Mouse (Mus musculus) kidney, embryonic 15.5 days (tissue): Measurements from ENCODE around the gene Prkch. TPM values are rescaled to one million over a fixed set of nuclear protein-coding genes. Genes with fewer than 3 reads are reported as not detected.

ENCODE experiments used
- ATAC-seq: fragments of 200-750 bp; cut with Nextera tagmentation; replicated peaks from 2 replicates; pipeline ENCODE4 v1.8.0; 2017; ENCODE audit warnings: moderate TSS enrichment; ENCODE audit not compliant: low FRiP score
- H3K27ac ChIP-seq: fragments of 300-500 bp; sonication (generic); 2 replicates; pipeline ENCODE4 v1.5.1; 2015; ENCODE audit warnings: mild to moderate bottlenecking, inconsistent platforms
- H3K27me3 ChIP-seq: fragments of 300-500 bp; sonication (generic); 2 replicates; pipeline ENCODE4 v1.6.1; 2015; ENCODE audit warnings: inconsistent platforms
- H3K36me3 ChIP-seq: fragments of 300-500 bp; sonication (generic); 2 replicates; pipeline ENCODE4 v1.6.1; 2015; ENCODE audit warnings: inconsistent platforms
- H3K4me1 ChIP-seq: fragments of 300-500 bp; sonication (generic); 2 replicates; pipeline ENCODE4 v1.6.1; 2015; ENCODE audit warnings: inconsistent platforms
- H3K4me2 ChIP-seq: fragments of 300-500 bp; sonication (generic); 2 replicates; pipeline ENCODE4 v1.6.1; 2015; ENCODE audit warnings: moderate library complexity, mild to moderate bottlenecking, inconsistent platforms
- H3K4me3 ChIP-seq: fragments of 300-500 bp; sonication (generic); replicated peaks from 2 replicates; pipeline ENCODE4 v1.5.1; 2015; ENCODE audit warnings: mild to moderate bottlenecking, inconsistent platforms
- H3K9ac ChIP-seq: fragments of 300-500 bp; sonication (generic); 2 replicates; pipeline ENCODE4 v1.6.1; 2015; ENCODE audit warnings: mild to moderate bottlenecking, inconsistent platforms
- H3K9me3 ChIP-seq: fragments of 300-500 bp; sonication (generic); replicated peaks from 2 replicates; pipeline ENCODE4 v1.6.1; 2016; ENCODE audit warnings: inconsistent platforms
- WGBS: fragments of 180-500 bp; shearing (Covaris S2); methylation state at CpG from one replicate; pipeline ENCODE4 v1.1.7; 2015; ENCODE audit warnings: mixed read lengths; 5-methylcytosine and 5-hydroxymethylcytosine counted together
- polyA plus RNA-seq: library from polyadenylated mRNA; unstranded; fragments of >200 nt; fragmentation: Nextera tagmentation; extraction: Ambion mirVana; gene quantifications from 2 replicates; pipeline ENCODE4 v1.2.1, GENCODE M21; 2015

The Prkch gene
- polyA plus RNA-seq, 1 experiment from 2014 or later: 11.9 TPM

GRCm38 (mm10) chr12:73746072-73746471 is 161.5 kb downstream of the Prkch start:
- no peaks in the 10 kb centered on the region for H3K9me3 ChIP-seq
- H3K4me1 ChIP-seq: no peaks in the 10 kb centered on the region
- no peaks in the 10 kb centered on the region for H3K36me3 ChIP-seq
- no peak overlapping the region for H3K9ac ChIP-seq
- no peak overlapping the region for H3K4me2 ChIP-seq
- H3K27me3 ChIP-seq: no peaks in the 10 kb centered on the region
- no peak for ATAC-seq
- H3K27ac ChIP-seq: no peak overlapping the region
- 85% methylated on average over 6 of the region's 6 CpGs for WGBS
- H3K4me3 ChIP-seq: no peak overlapping the region

- Histone ChIP-seq H3K36me3 (no peaks in the 10 kb centered on the region), H3K27ac (no peak overlapping the region), H3K9me3 (no peaks in the 10 kb centered on the region), H3K4me3 (no peak overlapping the region), H3K27me3 (no peaks in the 10 kb centered on the region), H3K4me2 (no peak overlapping the region), H3K4me1 (no peaks in the 10 kb centered on the region), H3K9ac (no peak overlapping the region)
- ATAC-seq: no peak
- WGBS: 92% methylated on average over 3 of the region's 3 CpGs
Measured at GRCm38 (mm10) chr12:73748373-73748772, 163.8 kb downstream of the Prkch start.

- Histone ChIP-seq H3K4me1 (peaks cover 6% of the 10 kb centered on the region; the same call in 1 of the 2 replicates), H3K4me2 (no peak overlapping the region), H3K9ac (no peak overlapping the region), H3K27me3 (no peaks in the 10 kb centered on the region), H3K27ac (no peak overlapping the region), H3K36me3 (no peaks in the 10 kb centered on the region), H3K9me3 (no peaks in the 10 kb centered on the region), H3K4me3 (no peak overlapping the region)
- 63% methylated on average over 9 of the region's 9 CpGs for WGBS
- ATAC-seq: no peak
Measured at GRCm38 (mm10) chr12:73754476-73755150, 170.0 kb downstream of the Prkch start.

- H3K4me2 ChIP-seq: no peak overlapping the region
- no peak overlapping the region for H3K9ac ChIP-seq
- H3K4me1 ChIP-seq: peaks cover 6% of the 10 kb centered on the region; the same call in 1 of the 2 replicates
- H3K27me3 ChIP-seq: no peaks in the 10 kb centered on the region
- WGBS: 68% methylated on average over 8 of the region's 8 CpGs
- H3K9me3 ChIP-seq: no peaks in the 10 kb centered on the region
- H3K4me3 ChIP-seq: no peak overlapping the region
- no peak overlapping the region for H3K27ac ChIP-seq
- no peaks in the 10 kb centered on the region for H3K36me3 ChIP-seq
- ATAC-seq: no peak
Measured at GRCm38 (mm10) chr12:73755646-73756045, 171.1 kb downstream of the Prkch start.

GRCm38 (mm10) chr12:73756527-73756926 is 171.9 kb downstream of the Prkch start:
- H3K4me3 ChIP-seq: no peak overlapping the region

GRCm38 (mm10) chr12:73762001-73762400 is 177.4 kb downstream of the Prkch start:
- no peak for ATAC-seq
- no peak overlapping the region for H3K4me3 ChIP-seq
- H3K9me3 ChIP-seq: no peaks in the 10 kb centered on the region
- H3K27ac ChIP-seq: no peak overlapping the region
- H3K9ac ChIP-seq: no peak overlapping the region
- peaks cover 10% of the 10 kb centered on the region; the same call in 1 of the 2 replicates for H3K4me1 ChIP-seq
- no peaks in the 10 kb centered on the region for H3K27me3 ChIP-seq
- 81% methylated on average over 6 of the region's 6 CpGs for WGBS
- H3K36me3 ChIP-seq: no peaks in the 10 kb centered on the region
- H3K4me2 ChIP-seq: no peak overlapping the region

More at GRCm38 (mm10) chr12:73756527-73756926, 171.9 kb downstream of the Prkch start:
- Histone ChIP-seq H3K27ac (no peak overlapping the region), H3K9me3 (no peaks in the 10 kb centered on the region), H3K36me3 (no peaks in the 10 kb centered on the region), H3K9ac (no peak overlapping the region), H3K4me2 (no peak overlapping the region), H3K4me1 (peaks cover 6% of the 10 kb centered on the region; the same call in 1 of the 2 replicates), H3K27me3 (no peaks in the 10 kb centered on the region)
- no peak for ATAC-seq
- 88% methylated on average over 6 of the region's 6 CpGs for WGBS

- H3K9ac ChIP-seq: no peak overlapping the region
- H3K36me3 ChIP-seq: no peaks in the 10 kb centered on the region
- no peak overlapping the region for H3K4me3 ChIP-seq
- no peaks in the 10 kb centered on the region for H3K27me3 ChIP-seq
- peaks cover 7% of the 10 kb centered on the region; the same call in 1 of the 2 replicates for H3K4me1 ChIP-seq
- no peak overlapping the region for H3K27ac ChIP-seq
- WGBS: 75% methylated on average over 3 of the region's 3 CpGs
- H3K9me3 ChIP-seq: no peaks in the 10 kb centered on the region
- H3K4me2 ChIP-seq: no peak overlapping the region
- ATAC-seq: no peak
Measured at GRCm38 (mm10) chr12:73762762-73763161, 178.2 kb downstream of the Prkch start.

- Histone ChIP-seq H3K27me3 (no peaks in the 10 kb centered on the region), H3K4me1 (peaks cover 7% of the 10 kb centered on the region; the same call in 1 of the 2 replicates), H3K27ac (peak overlapping the region; percentile 34; the same call in 1 of the 2 replicates), H3K4me3 (no peak overlapping the region), H3K9me3 (no peaks in the 10 kb centered on the region), H3K9ac (no peak overlapping the region), H3K4me2 (no peak overlapping the region), H3K36me3 (no peaks in the 10 kb centered on the region)
- WGBS: 62% methylated on average over 15 of the region's 15 CpGs
- no peak for ATAC-seq
Measured at GRCm38 (mm10) chr12:73764649-73765525, 180.3 kb downstream of the Prkch start.

GRCm38 (mm10) chr12:73766152-73766551 is 181.6 kb downstream of the Prkch start:
- Histone ChIP-seq H3K9me3 (no peaks in the 10 kb centered on the region), H3K27me3 (no peaks in the 10 kb centered on the region), H3K36me3 (no peaks in the 10 kb centered on the region), H3K27ac (no peak overlapping the region), H3K9ac (no peak overlapping the region), H3K4me3 (no peak overlapping the region), H3K4me2 (no peak overlapping the region), H3K4me1 (peaks cover 7% of the 10 kb centered on the region; the same call in 1 of the 2 replicates)
- WGBS: 77% methylated on average over 8 of the region's 8 CpGs
- no peak for ATAC-seq

- no peak overlapping the region for H3K4me3 ChIP-seq
- H3K36me3 ChIP-seq: no peaks in the 10 kb centered on the region
- WGBS: 81% methylated on average over 5 of the region's 5 CpGs
- H3K27me3 ChIP-seq: no peaks in the 10 kb centered on the region
- no peak overlapping the region for H3K9ac ChIP-seq
- H3K4me1 ChIP-seq: peaks cover 7% of the 10 kb centered on the region; the same call in 1 of the 2 replicates
- no peaks in the 10 kb centered on the region for H3K9me3 ChIP-seq
- ATAC-seq: no peak
- H3K27ac ChIP-seq: no peak overlapping the region
- no peak overlapping the region for H3K4me2 ChIP-seq
Measured at GRCm38 (mm10) chr12:73768788-73769187, 184.2 kb downstream of the Prkch start.

- no peaks in the 10 kb centered on the region for H3K36me3 ChIP-seq
- no peak overlapping the region for H3K9ac ChIP-seq
- no peak overlapping the region for H3K4me3 ChIP-seq
- H3K27ac ChIP-seq: no peak overlapping the region
- no peaks in the 10 kb centered on the region for H3K9me3 ChIP-seq
- no peak overlapping the region for H3K4me2 ChIP-seq
- WGBS: 84% methylated on average over 6 of the region's 6 CpGs
- peaks cover 6% of the 10 kb centered on the region; the same call in 1 of the 2 replicates for H3K4me1 ChIP-seq
- no peak for ATAC-seq
- H3K27me3 ChIP-seq: no peaks in the 10 kb centered on the region
Measured at GRCm38 (mm10) chr12:73769536-73769935, 184.9 kb downstream of the Prkch start.

GRCm38 (mm10) chr12:73770771-73771170 is 186.2 kb downstream of the Prkch start:
- H3K9me3 ChIP-seq: no peaks in the 10 kb centered on the region
- no peaks in the 10 kb centered on the region for H3K4me1 ChIP-seq
- H3K36me3 ChIP-seq: no peaks in the 10 kb centered on the region
- H3K27me3 ChIP-seq: no peaks in the 10 kb centered on the region
- 94% methylated on average over 1 of the region's 1 CpGs for WGBS
- no peak overlapping the region for H3K4me3 ChIP-seq
- H3K27ac ChIP-seq: no peak overlapping the region
- H3K9ac ChIP-seq: no peak overlapping the region
- no peak overlapping the region for H3K4me2 ChIP-seq
- no peak for ATAC-seq
